Mouse (Mus musculus) neural tube, embryonic 11.5 days (tissue): ENCODE measurements around the gene Chmp4b. TPM values are rescaled to one million over a fixed set of nuclear protein-coding genes. Genes with fewer than 3 reads are reported as not detected.

ENCODE experiments used
- ATAC-seq: fragments of 200-750 bp; cut with Nextera tagmentation; 2 replicates; pipeline ENCODE4 v1.8.0; 2017; ENCODE audit warnings: moderate number of reproducible peaks, mild to moderate bottlenecking, moderate TSS enrichment, moderate library complexity; ENCODE audit not compliant: insufficient read depth, low FRiP score, low TSS enrichment
- DNase-seq: peaks from one replicate; pipeline ENCODE4 v3.0.0-alpha.2; 2015; ENCODE audit warnings: low spot score
- H3K27ac ChIP-seq: fragments of 300-500 bp; sonication (generic); 2 replicates; pipeline ENCODE4 v1.5.1; 2014; ENCODE audit warnings: low read depth, mild to moderate bottlenecking, low read length
- H3K27me3 ChIP-seq: fragments of 300-500 bp; sonication (generic); 2 replicates; pipeline ENCODE4 v1.6.1; 2014; ENCODE audit warnings: mild to moderate bottlenecking, low read length, mixed read lengths; ENCODE audit not compliant: control insufficient read depth, insufficient read depth
- H3K36me3 ChIP-seq: fragments of 300-500 bp; sonication (generic); 2 replicates; pipeline ENCODE4 v1.6.1; 2014; ENCODE audit warnings: mild to moderate bottlenecking, low read length, moderate library complexity, mixed read lengths; ENCODE audit not compliant: control insufficient read depth, insufficient read depth
- H3K4me1 ChIP-seq: fragments of 300-500 bp; sonication (generic); 2 replicates; pipeline ENCODE4 v1.6.1; 2014; ENCODE audit warnings: low read length, mixed read lengths; ENCODE audit not compliant: control insufficient read depth, insufficient read depth
- H3K4me2 ChIP-seq: fragments of 300-500 bp; sonication (generic); 2 replicates; pipeline ENCODE4 v1.6.1; 2014; ENCODE audit warnings: low read depth, mild to moderate bottlenecking, moderate library complexity
- H3K4me3 ChIP-seq: fragments of 300-500 bp; sonication (generic); 2 replicates; pipeline ENCODE4 v1.5.1; 2014; ENCODE audit warnings: low read depth, low read length
- H3K9ac ChIP-seq: fragments of 300-500 bp; sonication (generic); 2 replicates; pipeline ENCODE4 v1.6.1; 2014; ENCODE audit warnings: mild to moderate bottlenecking, low read length
- H3K9me3 ChIP-seq: fragments of 300-500 bp; sonication (generic); 2 replicates; pipeline ENCODE4 v1.6.1; 2016; ENCODE audit warnings: low read length; ENCODE audit not compliant: control insufficient read depth
- WGBS: fragments of 180-500 bp; shearing (Covaris S2); extraction: QIAGEN DNeasy Blood & Tissue Kit; methylation state at CpG from one replicate; pipeline ENCODE4 v1.1.7; 2014; 5-methylcytosine and 5-hydroxymethylcytosine counted together
- polyA plus RNA-seq: library from polyadenylated mRNA; unstranded; fragments of >200 nt; fragmentation: Nextera tagmentation; extraction: Ambion mirVana; gene quantifications from 2 replicates; pipeline ENCODE4 v1.2.1, GENCODE M21; 2014

The Chmp4b gene
- polyA plus RNA-seq, 1 experiment from 2014 or later = 10.5 TPM

- no peak for DNase-seq
Measured at GRCm38 (mm10) chr2:154743915-154744314, 92.4 kb downstream of the Chmp4b start.

More at GRCm38 (mm10) chr2:154743915-154744314, 92.4 kb downstream of the Chmp4b start:
- peaks cover 3% of the 10 kb centered on the region; the same call in 1 of the 2 replicates for H3K4me1 ChIP-seq
- H3K36me3 ChIP-seq = no peaks in the 10 kb centered on the region
- no peak overlapping the region for H3K9ac ChIP-seq
- H3K4me3 ChIP-seq = no peak overlapping the region
- no peaks in the 10 kb centered on the region for H3K9me3 ChIP-seq
- no peak overlapping the region for H3K27ac ChIP-seq
- ATAC-seq = no peak
- no peaks in the 10 kb centered on the region for H3K27me3 ChIP-seq
- no peak overlapping the region for H3K4me2 ChIP-seq
- WGBS = 71% methylated on average over 4 of the region's 4 CpGs

Other genes starting within 250 kb of the Chmp4b start
- gene Snta1, start 243.6 kb upstream of the Chmp4b start, polyA plus RNA-seq = 2.8 TPM in 2 replicates
- 62.6 and 63.6 TPM in 2 replicates for gene Cbfa2t2, start 215.2 kb upstream of the Chmp4b start, polyA plus RNA-seq
- 1.5 and 2.6 TPM in 2 replicates for gene 1700003F12Rik, start 104.6 kb upstream of the Chmp4b start, polyA plus RNA-seq
- gene Actl10, start 99.9 kb upstream of the Chmp4b start, polyA plus RNA-seq = 0.20 and 0.42 TPM in 2 replicates
- 9.2 and 10.4 TPM in 2 replicates for gene Necab3, start 92.8 kb upstream of the Chmp4b start, polyA plus RNA-seq
- 13.1 and 13.9 TPM in 2 replicates for gene E2f1, start 81.8 kb upstream of the Chmp4b start, polyA plus RNA-seq
- gene Pxmp4, start 48.0 kb upstream of the Chmp4b start, polyA plus RNA-seq = 14.5 and 15.1 TPM in 2 replicates
- 0.87 and 1.5 TPM in 2 replicates for gene Zfp341, start 38.4 kb upstream of the Chmp4b start, polyA plus RNA-seq
- not detected in 2 replicates for gene 4930519P11Rik, start 38.3 kb upstream of the Chmp4b start, polyA plus RNA-seq
- gene Gm14214, start 118.3 kb downstream of the Chmp4b start, polyA plus RNA-seq = not detected in 2 replicates
- 59.4 and 74.7 TPM in 2 replicates for gene Raly, start 139.4 kb downstream of the Chmp4b start, polyA plus RNA-seq
- 1.2 and 1.3 TPM in 2 replicates for gene a, start 139.7 kb downstream of the Chmp4b start, polyA plus RNA-seq
- gene Eif2s2, start 241.2 kb downstream of the Chmp4b start, polyA plus RNA-seq = 122 and 131 TPM in 2 replicates